In the genomic region with DNA sequence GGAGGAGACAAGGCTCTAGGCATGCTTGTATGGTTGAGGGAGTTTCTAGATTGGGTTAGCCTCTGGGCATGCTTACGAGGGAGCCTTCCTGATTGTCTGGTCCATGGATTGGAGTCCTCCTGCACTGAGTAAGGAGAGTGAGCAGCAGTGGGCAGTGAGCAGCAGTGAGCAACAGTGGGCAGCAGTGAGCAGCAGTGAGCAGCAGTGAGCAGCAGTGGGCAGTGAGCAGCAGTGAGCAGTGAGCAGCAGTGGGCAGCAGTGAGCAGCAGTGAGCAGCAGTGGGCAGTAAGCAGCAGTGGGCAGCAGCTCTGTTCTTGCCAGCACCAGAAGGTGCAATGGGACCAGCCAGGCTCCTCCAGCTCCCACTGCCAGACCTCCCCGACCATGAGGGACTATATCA, we compare ENCODE assay signal across 9 mouse cellular contexts. TPM values are rescaled to one million over a fixed set of nuclear protein-coding genes. Genes with fewer than 3 reads are reported as not detected.
A peak's percentile ranks its signal among the peaks of the same experiment; 100 is the strongest.
DNase-seq lines count a peak whose midpoint lies in the region; ATAC-seq and TF ChIP-seq lines count a peak whose summit lies in the region.
"Had no signal": no experiment of that assay in that cellular context is flagged by ENCODE, and none has a peak within 500 bp of the region (broad histone marks: within the 10 kb centered on the region; RNA-seq: fewer than 3 reads in every experiment).

No protein-coding gene starts in this region.

- 59% methylated on average over 2 of the region's 2 CpGs for WGBS in forebrain, postnatal 0 days
- 70% methylated on average over 2 of the region's 2 CpGs for WGBS in forebrain, embryonic 15.5 days

- TF ChIP-seq CTCF in forebrain, postnatal 0 days (IDR thresholded peaks at IDR 0.05; ENCODE audit: low read depth) = peak; percentile 54

- no peaks in the 10 kb centered on the region for H3K27me3 ChIP-seq in forebrain, postnatal 0 days (ENCODE audit: insufficient read depth, low read length)
- no peaks in the 10 kb centered on the region for H3K27me3 ChIP-seq in forebrain, embryonic 15.5 days

- no peak overlapping the region for H3K4me3 ChIP-seq in forebrain, postnatal 0 days (ENCODE audit: low read depth, low read length)
- no peak overlapping the region for H3K4me3 ChIP-seq in forebrain, embryonic 15.5 days

- no peak overlapping the region for H3K4me2 ChIP-seq in forebrain, postnatal 0 days (ENCODE audit: low read depth)
- H3K4me2 ChIP-seq in forebrain, embryonic 15.5 days (replicated peaks) = no peak overlapping the region

- DNase-seq in forebrain, postnatal 0 days = no peak
- DNase-seq in urinary bladder, postnatal 14 days (ENCODE audit: low spot score) = peak; percentile 20
- DNase-seq in urinary bladder, postnatal 25 days (ENCODE audit: low spot score) = no peak
- peak; percentile 43 for DNase-seq in lung, postnatal 14 days
- DNase-seq in frontal cortex, postnatal 10 days (ENCODE audit: low spot score in 2 of 2) = no peak
- DNase-seq in natural killer cell, adult 2 months (ENCODE audit: low spot score in 2 of 2) = no peak
- DNase-seq in thymus, postnatal 10 days (ENCODE audit: low spot score in 2 of 2) = no peak
- DNase-seq: cerebellum, adult 11-12 months had no signal

- ATAC-seq in forebrain, postnatal 0 days = peak; percentile 40; the same call in 1 of the 2 replicates
- no peak for ATAC-seq in forebrain, embryonic 15.5 days (replicated peaks)

- H3K9me3 ChIP-seq in forebrain, postnatal 0 days (ENCODE audit: low read length) = no peaks in the 10 kb centered on the region
- no peaks in the 10 kb centered on the region for H3K9me3 ChIP-seq in forebrain, embryonic 15.5 days

- H3K4me1 ChIP-seq in forebrain, postnatal 0 days (ENCODE audit: insufficient read depth) = no peaks in the 10 kb centered on the region
- peaks cover 6% of the 10 kb centered on the region; the same call in 1 of the 2 replicates for H3K4me1 ChIP-seq in forebrain, embryonic 15.5 days

- no peak overlapping the region for H3K27ac ChIP-seq in forebrain, postnatal 0 days (ENCODE audit: low read depth, low read length)
- H3K27ac ChIP-seq in forebrain, embryonic 15.5 days (replicated peaks) = no peak overlapping the region

- H3K9ac ChIP-seq in forebrain, postnatal 0 days = no peak overlapping the region
- H3K9ac ChIP-seq in forebrain, embryonic 15.5 days (replicated peaks) = no peak overlapping the region

- no peaks in the 10 kb centered on the region; the same call in 1 of the 2 replicates for H3K36me3 ChIP-seq in forebrain, postnatal 0 days (ENCODE audit: insufficient read depth)
- no peaks in the 10 kb centered on the region for H3K36me3 ChIP-seq in forebrain, embryonic 15.5 days

RNA-seq across cellular contexts. Expression of a gene that starts 15.3 kb away (rescaled TPM):
- 47.6 and 48.3 TPM in 2 replicates for total RNA-seq in forebrain, postnatal 0 days (2014; rRNA removed)
- polyA plus RNA-seq in forebrain, postnatal 0 days (2015; fragmentation: Nextera tagmentation; extraction: Ambion mirVana) = 115 and 134 TPM in 2 replicates
- 79.1 and 85.4 TPM in 2 replicates for polyA plus RNA-seq in forebrain, embryonic 15.5 days (2015; fragmentation: Nextera tagmentation; extraction: Ambion mirVana)

RNA-seq across cellular contexts. Expression of a gene that starts 26.0 kb away (rescaled TPM):
- total RNA-seq in forebrain, postnatal 0 days (2014; rRNA removed) = 3.8 and 6.0 TPM in 2 replicates
- 0.42 and 0.43 TPM in 2 replicates for polyA plus RNA-seq in forebrain, postnatal 0 days (2015; fragmentation: Nextera tagmentation; extraction: Ambion mirVana)
- polyA plus RNA-seq in forebrain, embryonic 15.5 days (2015; fragmentation: Nextera tagmentation; extraction: Ambion mirVana) = 0.75 and 0.81 TPM in 2 replicates

Comparison
In these comparisons a context has a peak if more than half of its experiments do, and no peak if none do; other contexts are left out.
1. DNase-seq: peak in urinary bladder, postnatal 14 days (single experiment) and lung, postnatal 14 days (single experiment); none in forebrain, postnatal 0 days (single experiment), urinary bladder, postnatal 25 days (single experiment), frontal cortex, postnatal 10 days (0 of 2), natural killer cell, adult 2 months (0 of 2) and thymus, postnatal 10 days (0 of 2).